Comparison of ENCODE assay signal across 7 mouse cellular contexts in the genomic region with DNA sequence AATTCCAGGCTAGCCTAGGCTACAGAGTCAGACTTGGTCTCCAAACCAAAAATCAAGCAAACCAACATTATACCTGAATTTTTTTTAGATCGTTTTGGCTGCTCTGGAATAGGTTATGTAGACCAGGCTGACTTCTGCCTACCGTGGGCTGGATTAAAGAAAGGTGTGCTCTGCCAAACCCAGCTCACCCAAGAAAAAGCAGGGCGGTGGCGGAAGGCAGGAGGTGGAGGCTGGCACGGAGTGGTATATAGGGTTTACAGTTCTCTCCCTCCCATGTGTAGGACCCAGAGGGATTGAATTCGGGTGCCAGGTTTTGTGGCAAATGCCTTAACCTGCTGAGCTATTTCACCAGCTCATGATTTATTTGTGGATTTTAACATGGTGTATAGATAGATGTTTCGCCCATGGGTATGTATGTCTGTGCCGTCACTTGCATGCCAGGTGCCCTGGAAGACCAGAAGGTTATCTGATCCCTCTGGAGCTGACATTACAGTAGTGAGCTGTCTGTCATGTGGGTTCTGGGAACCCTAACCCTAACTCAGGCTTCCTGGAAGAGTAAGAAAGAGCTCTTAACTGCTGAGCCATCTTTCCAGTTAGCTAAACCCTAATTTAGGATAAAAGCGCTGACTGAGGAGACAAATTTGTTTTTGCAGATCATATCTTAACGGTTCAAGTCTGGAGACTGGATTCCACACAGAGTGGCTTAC. TPM values are rescaled to one million over a fixed set of nuclear protein-coding genes. Genes with fewer than 3 reads are reported as not detected.
DNase-seq lines count a peak whose midpoint lies in the region; ATAC-seq lines count a peak whose summit lies in the region.

Exoc7 (minus strand) TSS at position 215 of the 707 bp plus-strand sequence.

- H3K36me3 ChIP-seq in embryonic facial prominence, embryonic 14.5 days (ENCODE audit: control insufficient read depth, insufficient read depth, low read length), result peaks cover 31% of the 10 kb centered on the region
- peaks cover 26% of the 10 kb centered on the region for H3K36me3 ChIP-seq in heart, embryonic 16.5 days (ENCODE audit: control insufficient read depth, insufficient read depth)
- H3K36me3 ChIP-seq in neural tube, embryonic 13.5 days, result peaks cover 30% of the 10 kb centered on the region

- 78% methylated on average over 10 of the region's 10 CpGs for WGBS in embryonic facial prominence, embryonic 14.5 days
- 81% methylated on average over 10 of the region's 10 CpGs for WGBS in heart, embryonic 16.5 days
- 86% methylated on average over 10 of the region's 10 CpGs for WGBS in neural tube, embryonic 13.5 days

- peak within 1 kb of the TSS; percentile 82 for H3K9ac ChIP-seq in embryonic facial prominence, embryonic 14.5 days (ENCODE audit: low read depth, low read length)
- H3K9ac ChIP-seq in heart, embryonic 16.5 days (ENCODE audit: low read length), result peak within 1 kb of the TSS; percentile 85
- H3K9ac ChIP-seq in neural tube, embryonic 13.5 days, result peak within 1 kb of the TSS; percentile 83

- H3K4me2 ChIP-seq in embryonic facial prominence, embryonic 14.5 days (ENCODE audit: low read depth, low read length), result peak within 1 kb of the TSS; percentile 82
- peak within 1 kb of the TSS; percentile 95 for H3K4me2 ChIP-seq in heart, embryonic 16.5 days (ENCODE audit: low read depth, low read length)
- peak within 1 kb of the TSS; percentile 82 for H3K4me2 ChIP-seq in neural tube, embryonic 13.5 days

- peaks cover 4% of the 10 kb centered on the region; the same call in 1 of the 2 replicates for H3K4me1 ChIP-seq in embryonic facial prominence, embryonic 14.5 days (ENCODE audit: control insufficient read depth, insufficient read depth, low read length)
- peaks cover 8% of the 10 kb centered on the region for H3K4me1 ChIP-seq in heart, embryonic 16.5 days (ENCODE audit: control insufficient read depth, insufficient read depth, low read length)
- peaks cover 19% of the 10 kb centered on the region for H3K4me1 ChIP-seq in neural tube, embryonic 13.5 days (replicated peaks)

- ATAC-seq in embryonic facial prominence, embryonic 14.5 days (ENCODE audit: low read depth), result no peak
- no peak for ATAC-seq in heart, embryonic 16.5 days (replicated peaks; ENCODE audit: extremely low read depth, insufficient read depth, low FRiP score)
- peak; percentile 46; the same call in 1 of the 2 replicates for ATAC-seq in neural tube, embryonic 13.5 days (ENCODE audit: low read depth)

- H3K27ac ChIP-seq in embryonic facial prominence, embryonic 14.5 days (replicated peaks; ENCODE audit: low read depth, low read length), result peak within 1 kb of the TSS; percentile 44; the same call in 1 of the 2 replicates
- peak within 1 kb of the TSS; percentile 47; the same call in 1 of the 2 replicates for H3K27ac ChIP-seq in heart, embryonic 16.5 days (ENCODE audit: low read length)
- H3K27ac ChIP-seq in neural tube, embryonic 13.5 days (replicated peaks), result peak within 1 kb of the TSS; percentile 49

- intact Hi-C loops in left cerebral cortex, postnatal 4 days (cut with DNase I), result no loop called here

- DNase-seq in urinary bladder, adult 2 months (ENCODE audit: low spot score), result no peak
- DNase-seq in urinary bladder, postnatal 4 days (ENCODE audit: low spot score in 2 of 2), result no peak
- DNase-seq in embryonic facial prominence, embryonic 14.5 days (ENCODE audit: low spot score), result no peak
- no peak for DNase-seq in left cerebral cortex, postnatal 4 days
- DNase-seq in cerebellum, adult 9-11 months, result no peak

- H3K4me3 ChIP-seq in embryonic facial prominence, embryonic 14.5 days (ENCODE audit: low read depth, low read length), result peak within 1 kb of the TSS; percentile 77
- peak within 1 kb of the TSS; percentile 77 for H3K4me3 ChIP-seq in heart, embryonic 16.5 days (ENCODE audit: low read length)
- H3K4me3 ChIP-seq in neural tube, embryonic 13.5 days, result peak within 1 kb of the TSS; percentile 64

- no peaks in the 10 kb centered on the region for H3K27me3 ChIP-seq in embryonic facial prominence, embryonic 14.5 days (replicated peaks; ENCODE audit: control insufficient read depth, insufficient read depth, low read length)
- no peaks in the 10 kb centered on the region for H3K27me3 ChIP-seq in heart, embryonic 16.5 days (ENCODE audit: control insufficient read depth, insufficient read depth, low read length)
- H3K27me3 ChIP-seq in neural tube, embryonic 13.5 days, result no peaks in the 10 kb centered on the region

- H3K9me3 ChIP-seq in embryonic facial prominence, embryonic 14.5 days (ENCODE audit: control insufficient read depth, low read length), result no peaks in the 10 kb centered on the region
- H3K9me3 ChIP-seq in heart, embryonic 16.5 days (replicated peaks; ENCODE audit: control insufficient read depth, low read length), result 0 out of 2 replicates have a peak, but pooled peaks cover 3% of the 10 kb centered on the region
- H3K9me3 ChIP-seq in neural tube, embryonic 13.5 days, result no peaks in the 10 kb centered on the region

RNA-seq across cellular contexts. Expression of gene Exoc7, which starts in this region (rescaled TPM):
- polyA plus RNA-seq in urinary bladder, adult 2 months (2012; rRNA removed), result 40.4 and 51.0 TPM in 2 replicates
- polyA plus RNA-seq in embryonic facial prominence, embryonic 14.5 days (2014; fragmentation: Nextera tagmentation; extraction: Ambion mirVana), result 60.5 and 71.2 TPM in 2 replicates
- polyA plus RNA-seq in heart, embryonic 16.5 days (2015; fragmentation: Nextera tagmentation; extraction: Ambion mirVana), result 50.2 and 54.6 TPM in 2 replicates
- 100 to 1,000 TPM; 112 to 117 TPM for total RNA-seq in left cerebral cortex, postnatal 4 days (2021)
- polyA plus RNA-seq in neural tube, embryonic 13.5 days (2015; fragmentation: Nextera tagmentation; extraction: Ambion mirVana), result 81.5 and 88.7 TPM in 2 replicates
